Mouse (Mus musculus) urinary bladder, adult 18-20 months (tissue): ENCODE results near the gene Mylk.
"Not testable (repeated sequence)": the region's sequence is repeated elsewhere in the genome, so short reads cannot be mapped to it uniquely, and the experiment has no call there.

Experiments used
- DNase-seq, 2 experiments: peaks; one replicate each; pipeline ENCODE4 v3.0.0; 2022; ENCODE audit warnings: low spot score in 2 of 2, mixed read lengths in 2 of 2

The Mylk gene

DNA sequence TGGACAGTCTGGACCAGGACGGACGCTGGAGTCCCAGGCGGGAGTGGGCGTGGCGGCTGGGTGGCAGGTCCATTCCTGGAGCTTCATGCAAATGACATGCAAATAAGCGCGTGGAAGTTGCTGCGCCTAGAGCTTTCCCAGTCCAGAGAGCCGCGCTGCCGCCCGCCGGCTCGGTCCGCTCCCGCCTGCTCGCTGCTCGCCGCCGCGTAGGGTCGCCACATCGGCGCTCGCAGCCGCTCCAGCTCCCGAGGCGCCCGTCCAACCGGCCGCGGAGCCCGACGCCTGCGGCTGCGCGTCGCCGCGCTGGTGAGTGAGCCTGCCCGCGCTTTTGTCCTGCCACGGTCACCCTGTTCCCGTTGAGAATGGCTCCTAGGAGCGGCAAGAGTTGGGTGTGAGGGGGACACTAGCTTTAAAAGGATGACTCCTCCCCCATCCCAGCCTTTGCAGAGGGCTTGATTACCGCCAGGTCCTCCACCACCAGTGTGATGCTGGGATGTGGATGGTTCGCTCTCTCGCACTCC is at the start of gene Mylk:
Gene Mylk, plus strand, starts transcription at position 146 of the 521 bp plus-strand sequence.
- peak; percentile 69 to 86 for DNase-seq

- DNase-seq, result not testable (repeated sequence)
Measured at GRCm38 (mm10) chr16:34698721-34699120, 46.3 kb upstream of the Mylk start.

DNA sequence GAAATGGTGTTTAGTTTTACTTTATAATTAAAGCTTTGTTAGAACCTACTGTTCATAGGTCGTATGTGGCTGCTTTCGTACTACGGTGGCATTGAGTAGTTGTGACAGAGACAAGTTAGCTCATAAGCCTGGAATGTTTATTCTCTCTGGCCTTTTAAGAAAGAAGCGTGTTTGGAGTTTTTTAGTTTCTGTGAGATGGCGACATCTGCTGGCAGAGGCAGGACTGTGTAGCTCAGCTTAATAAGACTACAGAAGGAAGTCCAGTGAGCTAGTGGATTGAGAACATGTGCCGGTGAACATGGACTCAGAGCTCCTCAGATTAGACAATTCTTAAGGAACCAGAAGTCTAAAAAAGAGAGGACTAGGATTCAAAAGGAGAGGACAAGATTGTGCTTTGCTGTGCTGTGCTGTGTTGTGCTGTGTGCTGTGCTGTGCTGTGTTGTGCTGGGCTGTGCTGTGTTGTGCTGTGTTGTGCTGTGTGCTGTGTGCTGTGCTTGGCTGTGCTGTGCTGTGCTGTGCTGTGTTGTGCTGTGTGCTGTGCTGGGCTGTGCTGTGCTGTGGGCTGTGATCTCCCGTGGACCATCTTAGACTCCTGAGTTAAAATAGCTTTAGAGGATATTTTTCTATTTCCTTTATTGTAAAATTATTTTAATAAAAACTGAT is 44.7 kb upstream of the Mylk start:
- peak; percentile 60 to 69 for DNase-seq

DNA sequence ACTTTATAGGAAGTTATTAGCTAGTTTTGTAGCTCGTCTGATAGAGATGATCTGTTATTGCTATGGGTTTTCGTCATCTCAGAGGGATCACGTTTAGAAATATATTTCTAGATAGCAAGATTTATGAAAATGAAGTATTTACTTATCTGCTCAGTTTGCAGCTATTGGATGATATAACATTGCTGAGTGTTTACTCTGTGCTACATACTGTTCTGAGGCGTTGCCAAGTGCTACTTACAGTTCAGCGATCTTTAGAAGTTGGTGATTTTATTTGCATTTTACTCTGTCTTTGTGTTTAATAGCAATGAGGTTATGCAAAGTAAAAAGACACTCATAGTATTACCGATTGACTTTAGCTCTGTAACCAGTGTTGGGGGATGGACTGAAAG is 44.2 kb upstream of the Mylk start:
- no peak for DNase-seq

GRCm38 (mm10) chr16:34706019-34706418 is 39.0 kb upstream of the Mylk start:
- DNase-seq, result no peak

- DNase-seq, result no peak
Measured at GRCm38 (mm10) chr16:34706487-34706946, 38.5 kb upstream of the Mylk start.

DNA sequence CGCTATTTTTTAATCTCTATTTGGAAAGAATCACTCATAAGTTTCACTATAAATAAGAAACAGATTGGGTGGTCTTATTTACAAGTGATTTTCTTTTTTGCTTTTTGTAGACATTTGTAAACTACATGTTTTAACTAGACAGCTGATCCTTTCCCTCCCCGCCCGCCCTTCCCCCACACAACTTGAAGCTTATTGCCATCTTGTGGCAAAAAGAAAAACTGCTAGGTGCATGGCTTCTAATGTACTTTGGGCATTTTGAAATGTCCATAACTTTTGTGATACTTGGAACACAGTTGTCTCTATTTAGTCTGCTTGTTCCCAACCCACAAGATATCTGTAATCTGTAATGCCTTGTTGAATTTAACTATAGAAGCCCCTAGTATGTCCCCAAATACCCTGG is 33.5 kb upstream of the Mylk start:
- DNase-seq, result no peak

DNA sequence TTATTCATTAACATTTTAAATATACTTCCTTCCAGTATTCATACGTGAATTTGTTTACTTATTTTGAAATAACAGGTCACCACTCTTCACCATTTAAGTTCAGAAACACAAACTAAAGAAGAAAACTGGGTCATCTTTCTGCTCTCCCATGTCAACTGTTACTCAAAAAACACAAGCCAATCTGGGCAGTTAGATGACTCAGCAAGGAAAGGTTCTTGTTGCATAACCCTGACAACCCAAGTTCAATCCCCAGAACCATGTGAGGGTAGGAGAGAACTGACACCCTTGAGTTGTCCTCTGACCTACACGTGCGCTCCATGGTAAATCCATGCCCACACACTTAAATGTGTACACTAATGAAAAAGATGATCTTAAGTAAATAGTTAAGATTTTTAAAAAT is 19.9 kb upstream of the Mylk start:
- DNase-seq, result no peak

DNA sequence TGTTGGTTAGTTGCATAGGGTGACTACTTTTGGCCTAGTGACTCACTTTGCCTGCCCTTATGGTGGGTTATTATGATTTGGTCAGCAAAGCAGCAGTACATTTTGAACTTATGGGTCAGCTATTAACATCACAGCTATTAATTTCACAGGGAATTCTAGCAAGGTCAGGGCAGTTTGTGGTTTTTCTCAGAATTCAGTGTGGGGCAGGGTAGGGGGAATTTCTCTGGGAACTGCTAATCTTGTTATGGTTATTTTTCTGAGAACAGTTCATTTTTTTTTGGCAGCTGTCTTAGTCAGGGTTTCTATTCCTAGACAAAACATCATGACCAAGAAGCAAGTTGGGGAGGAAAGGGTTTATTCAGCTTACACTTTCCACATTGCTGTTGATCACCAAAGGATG is 16.4 kb upstream of the Mylk start:
- not testable (repeated sequence) for DNase-seq

DNA sequence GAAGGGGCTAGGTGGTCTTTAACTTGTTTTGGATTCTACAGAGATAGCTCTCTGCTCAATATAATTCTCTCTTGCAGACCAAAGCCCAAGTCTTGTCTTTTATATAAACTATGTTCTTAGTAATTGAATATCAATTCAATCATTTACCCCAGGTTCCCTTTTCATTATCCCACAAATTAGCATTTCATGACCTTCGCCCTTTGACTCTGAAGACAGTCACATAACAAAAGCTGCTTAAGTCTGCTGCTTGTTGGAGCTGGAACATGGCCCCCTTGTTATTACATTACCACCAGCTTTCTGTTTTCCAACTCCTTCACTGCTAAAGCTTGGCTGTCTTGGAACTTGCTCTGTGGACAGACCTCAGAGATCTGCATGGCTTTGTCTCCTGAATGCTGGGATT is 15.6 kb upstream of the Mylk start:
- no peak for DNase-seq

- DNase-seq, result no peak
Measured at GRCm38 (mm10) chr16:34738656-34739233, 6.3 kb upstream of the Mylk start.

GRCm38 (mm10) chr16:34742930-34743329 is 2.1 kb upstream of the Mylk start:
- no peak for DNase-seq

GRCm38 (mm10) chr16:34748081-34748720 is 3.2 kb downstream of the Mylk start:
- peak; percentile 42 to 64 for DNase-seq

DNA sequence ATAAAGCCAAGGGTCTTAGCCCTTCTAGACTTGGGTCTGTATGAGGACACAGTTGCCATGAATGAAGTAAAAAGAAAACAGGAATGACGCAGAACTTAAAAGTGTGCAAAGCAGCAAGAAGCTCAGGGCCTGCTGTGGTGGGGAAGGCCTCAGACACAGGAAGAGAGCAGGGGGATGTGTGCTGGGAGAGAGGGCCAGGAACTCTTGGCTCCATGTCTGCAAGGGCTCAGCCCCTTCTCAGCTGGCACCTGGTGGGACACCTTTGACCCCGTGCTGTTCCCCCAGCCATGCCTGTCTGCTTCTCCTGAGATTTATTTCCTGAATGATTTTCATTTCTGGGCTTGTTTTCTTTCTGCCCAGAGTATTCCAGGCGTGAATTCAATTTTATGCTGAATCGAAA is 4.5 kb downstream of the Mylk start:
- no peak for DNase-seq

GRCm38 (mm10) chr16:34752026-34752425 is 7.0 kb downstream of the Mylk start:
- DNase-seq, result no peak

DNA sequence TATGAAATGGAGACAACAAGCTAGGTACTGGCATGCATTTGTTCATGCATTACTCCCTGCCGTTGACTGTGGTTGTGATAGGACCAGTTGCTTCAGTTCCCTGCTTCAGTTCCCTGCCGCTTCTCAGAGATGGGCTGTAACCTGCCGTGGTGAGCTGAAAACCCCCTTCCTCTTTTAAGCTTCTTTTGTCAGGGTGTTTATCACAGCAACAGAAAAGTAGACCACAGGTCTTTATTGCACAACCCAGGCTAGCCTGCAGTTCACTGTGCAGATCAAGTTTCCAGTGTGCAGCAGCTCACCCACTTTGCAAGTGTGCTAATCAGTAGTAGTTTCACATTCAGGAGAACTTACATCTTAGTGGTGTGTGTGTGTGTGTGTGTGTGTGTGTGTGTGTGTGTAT is 8.0 kb downstream of the Mylk start:
- no peak for DNase-seq

DNA sequence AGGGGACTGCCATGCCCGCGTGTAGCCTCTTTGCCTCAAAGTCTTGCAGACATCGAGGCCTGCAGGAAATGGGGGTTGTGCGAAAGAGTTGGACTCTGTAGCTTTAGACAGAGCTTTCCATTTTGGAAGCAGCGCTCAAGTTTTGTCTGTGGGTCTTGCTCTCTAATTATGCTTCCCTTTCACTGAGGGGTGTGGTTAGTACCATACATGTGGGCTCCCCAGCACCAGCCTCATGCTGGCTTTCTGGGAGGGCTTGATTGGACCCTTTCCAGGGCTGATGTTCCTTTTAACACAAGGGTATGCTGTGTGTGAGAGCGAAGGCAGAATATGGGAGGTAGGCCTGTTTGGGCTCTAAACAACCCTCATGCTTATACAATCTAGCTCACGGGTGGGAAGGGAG is 12.0 kb downstream of the Mylk start:
- no peak for DNase-seq

GRCm38 (mm10) chr16:34758205-34758604 is 13.2 kb downstream of the Mylk start:
- no peak for DNase-seq

GRCm38 (mm10) chr16:34763959-34764591 is 19.1 kb downstream of the Mylk start:
- no peak for DNase-seq

DNA sequence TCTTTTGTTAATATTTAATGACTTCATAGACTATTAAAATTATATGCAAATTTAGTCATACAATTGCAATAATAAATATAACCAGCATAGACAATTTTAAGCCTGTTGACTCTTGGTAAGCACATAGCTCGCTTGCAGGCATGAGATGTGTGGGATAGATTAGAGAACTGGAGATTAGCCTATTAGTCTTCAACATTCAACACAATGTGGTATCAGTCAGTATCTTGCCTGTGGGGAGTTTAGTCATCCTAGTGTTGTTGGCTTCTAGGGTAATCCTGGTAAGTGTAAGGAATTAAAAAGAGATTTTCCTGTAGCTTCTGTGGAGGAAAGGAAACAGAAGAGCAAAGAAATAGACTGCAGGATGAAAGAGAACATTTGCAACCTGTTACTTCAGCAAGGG is 20.7 kb downstream of the Mylk start:
- no peak for DNase-seq

GRCm38 (mm10) chr16:34766193-34766592 is 21.2 kb downstream of the Mylk start:
- DNase-seq, result no peak

- DNase-seq, result no peak
Measured at GRCm38 (mm10) chr16:34767443-34767842, 22.4 kb downstream of the Mylk start.
